Mouse (Mus musculus): Measurements from ENCODE around the gene Pts. TPM values are rescaled to one million over a fixed set of nuclear protein-coding genes. Genes with fewer than 3 reads are reported as not detected.

Pts gene
- total and polyA plus RNA-seq, 3 experiments: 24.6 TPM; not detected in 1

DNA sequence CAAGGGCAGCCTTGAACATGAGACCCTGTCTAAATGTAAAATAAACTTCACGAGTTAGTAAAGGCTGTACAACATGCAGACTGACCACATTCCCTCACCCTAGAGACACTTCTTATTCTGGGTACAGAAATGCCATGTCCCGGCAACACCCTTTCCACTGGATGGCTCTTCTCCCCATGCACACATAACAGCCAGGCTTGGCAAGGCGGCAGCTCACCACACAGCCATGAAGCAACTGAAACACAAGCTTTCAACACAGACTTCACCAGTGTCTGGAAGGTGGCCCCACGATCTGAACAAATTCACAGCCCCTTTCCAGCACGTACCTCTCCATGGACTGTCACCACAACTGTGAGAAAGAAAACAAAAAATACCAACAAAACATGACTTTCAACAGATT is 3.6 kb downstream of the Pts start:
- no peak for DNase-seq (ENCODE audit: low read depth, low spot score)
- H3K4me3 ChIP-seq (ENCODE audit: control insufficient read depth in 1 of 2, insufficient read depth in 1 of 2, low read depth in 2 of 2, low read length in 2 of 2): no peak overlapping the region

GRCm38 (mm10) chr9:50522574-50522973 is 6.0 kb downstream of the Pts start:
- no peaks in the 10 kb centered on the region for H3K9me3 ChIP-seq (replicated peaks; ENCODE audit: insufficient read depth, low read length)
- DNase-seq (ENCODE audit: low read depth, low spot score): no peak
- peaks cover 0 to 5% of the 10 kb centered on the region in 2 experiments; a peak in 1 of 4 replicates for H3K4me1 ChIP-seq (ENCODE audit: control insufficient read depth in 1 of 2, insufficient read depth in 2 of 2, low read length in 2 of 2)
- H3K4me3 ChIP-seq (ENCODE audit: control insufficient read depth in 1 of 2, insufficient read depth in 1 of 2, low read depth in 2 of 2, low read length in 2 of 2): no peak overlapping the region
- no peak overlapping the region for H3K9ac ChIP-seq (ENCODE audit: control insufficient read depth, low read depth, low read length, poor library complexity, severe bottlenecking)
- no peak overlapping the region for H3K27ac ChIP-seq (ENCODE audit: control insufficient read depth, low read depth, low read length)
- peaks cover under 1% of the 10 kb centered on the region for H3K79me2 ChIP-seq (ENCODE audit: control insufficient read depth, insufficient read depth, low read length, poor library complexity)
- H3K36me3 ChIP-seq (ENCODE audit: control insufficient read depth in 1 of 2, insufficient read depth in 2 of 2, low read length in 2 of 2): peaks cover 0 to 3% of the 10 kb centered on the region in 2 experiments; a peak in 2 of 4 replicates
- no peaks in the 10 kb centered on the region for H3K27me3 ChIP-seq (ENCODE audit: control insufficient read depth in 1 of 2, insufficient read depth in 2 of 2, low read length in 2 of 2)
- no peak for TF ChIP-seq EP300 (IDR thresholded peaks at IDR 0.05; ENCODE audit: low read depth in 1 of 2, low read length in 2 of 2)
- no peak for TF ChIP-seq POLR2AphosphoS2 (IDR thresholded peaks at IDR 0.05; ENCODE audit: low read length)
- TF ChIP-seq JUND (IDR thresholded peaks at IDR 0.05; ENCODE audit: low read depth, low read length): no peak
- TF ChIP-seq POLR2AphosphoS5 (IDR thresholded peaks at IDR 0.05; ENCODE audit: borderline replicate concordance, low read depth, low read length): no peak
- TF ChIP-seq MYC (IDR thresholded peaks at IDR 0.05; ENCODE audit: low read depth, low read length): no peak
- TF ChIP-seq TBP (IDR thresholded peaks at IDR 0.05; ENCODE audit: low read depth, low read length): no peak
- TF ChIP-seq SIN3A (IDR thresholded peaks at IDR 0.05; ENCODE audit: low read length): no peak
- no peak for TF ChIP-seq ELF1 (IDR thresholded peaks at IDR 0.05; ENCODE audit: low read depth, low read length)
- no peak for TF ChIP-seq CHD2 (IDR thresholded peaks at IDR 0.05; ENCODE audit: low read length)
- no peak for TF ChIP-seq RAD21 (IDR thresholded peaks at IDR 0.05; ENCODE audit: low read depth, low read length)
- no peak for TF ChIP-seq MYB (IDR thresholded peaks at IDR 0.05; ENCODE audit: low read depth, low read length)

More for the DNA sequence above, 3.6 kb downstream of the Pts start:
- TF ChIP-seq ZNF384 (IDR thresholded peaks at IDR 0.05; ENCODE audit: low read depth, low read length) (no peak), POLR2AphosphoS2 (IDR thresholded peaks at IDR 0.05; ENCODE audit: low read length) (no peak), POLR2A (IDR thresholded peaks at IDR 0.05; ENCODE audit: control insufficient read depth in 1 of 2, insufficient read depth in 1 of 2, low read depth in 1 of 2, low read length in 2 of 2, poor library complexity in 1 of 2) (no peak), MAZ (IDR thresholded peaks at IDR 0.05; ENCODE audit: low read depth, low read length) (no peak), UBTF (IDR thresholded peaks at IDR 0.05; ENCODE audit: borderline replicate concordance, insufficient read depth, low read depth, low read length) (no peak), GABPA (IDR thresholded peaks at IDR 0.05; ENCODE audit: low read depth, low read length) (no peak), POLR2AphosphoS5 (IDR thresholded peaks at IDR 0.05; ENCODE audit: borderline replicate concordance, low read depth, low read length) (no peak)
- H3K79me2 ChIP-seq (ENCODE audit: control insufficient read depth, insufficient read depth, low read length, poor library complexity): peaks cover 8% of the 10 kb centered on the region
- H3K36me3 ChIP-seq (ENCODE audit: control insufficient read depth in 1 of 2, insufficient read depth in 2 of 2, low read length in 2 of 2): peaks cover 0 to 8% of the 10 kb centered on the region in 2 experiments; a peak in 2 of 4 replicates
- H3K4me1 ChIP-seq (ENCODE audit: control insufficient read depth in 1 of 2, insufficient read depth in 2 of 2, low read length in 2 of 2): peaks cover 0 to 11% of the 10 kb centered on the region in 2 experiments; a peak in 2 of 4 replicates
- H3K27me3 ChIP-seq (ENCODE audit: control insufficient read depth in 1 of 2, insufficient read depth in 2 of 2, low read length in 2 of 2): no peaks in the 10 kb centered on the region
- H3K27ac ChIP-seq (ENCODE audit: control insufficient read depth, low read depth, low read length): no peak overlapping the region
- no peak overlapping the region for H3K9ac ChIP-seq (ENCODE audit: control insufficient read depth, low read depth, low read length, poor library complexity, severe bottlenecking)
- H3K9me3 ChIP-seq (replicated peaks; ENCODE audit: insufficient read depth, low read length): no peaks in the 10 kb centered on the region

All from MEL (cell line).